Mouse (Mus musculus): ENCODE results near the gene Fam84b.
"Not testable (repeated sequence)": the region's sequence is repeated elsewhere in the genome, so short reads cannot be mapped to it uniquely, and the experiment has no call there.

Fam84b gene

DNA sequence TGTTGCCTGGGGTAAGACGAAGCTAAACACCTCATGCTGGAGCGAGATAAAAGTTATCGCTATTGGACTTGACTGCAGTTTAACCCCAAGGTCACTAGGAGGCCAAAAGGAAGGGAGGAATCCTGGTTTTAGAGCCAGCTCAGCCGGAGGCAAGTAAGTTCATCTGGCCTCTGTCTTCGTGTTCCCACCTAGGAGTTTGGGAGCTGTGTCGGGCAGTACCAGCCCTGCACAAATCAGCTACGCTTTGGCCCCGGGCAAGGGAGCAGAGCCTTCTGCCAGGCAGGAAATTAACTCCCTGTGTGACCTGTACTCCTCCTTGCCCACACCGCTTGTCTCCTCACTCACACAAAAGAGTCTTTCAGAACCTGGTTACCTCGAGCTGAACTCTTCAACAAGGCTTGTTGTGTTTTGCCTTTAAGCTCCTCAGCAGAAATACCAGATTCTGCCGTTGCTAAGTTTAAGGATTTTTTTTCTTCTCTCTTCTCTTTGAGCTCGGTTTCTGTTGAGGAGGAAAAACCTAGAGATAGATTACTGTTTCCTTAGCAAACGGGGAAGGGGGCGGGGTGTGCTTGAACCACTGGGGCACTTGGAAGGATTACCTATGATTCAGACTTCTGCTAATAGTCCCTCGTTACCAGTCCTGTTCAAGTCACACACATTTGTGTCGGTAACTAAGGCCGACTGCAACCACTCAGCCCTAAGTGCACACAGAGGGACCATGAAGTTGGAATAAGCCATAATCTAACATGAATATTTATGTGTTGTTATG, at the start of gene Fam84b:
Gene Fam84b (minus strand): TSS at position 548 of the 769 bp plus-strand sequence.
- peak; percentile 16 for DNase-seq

DNA sequence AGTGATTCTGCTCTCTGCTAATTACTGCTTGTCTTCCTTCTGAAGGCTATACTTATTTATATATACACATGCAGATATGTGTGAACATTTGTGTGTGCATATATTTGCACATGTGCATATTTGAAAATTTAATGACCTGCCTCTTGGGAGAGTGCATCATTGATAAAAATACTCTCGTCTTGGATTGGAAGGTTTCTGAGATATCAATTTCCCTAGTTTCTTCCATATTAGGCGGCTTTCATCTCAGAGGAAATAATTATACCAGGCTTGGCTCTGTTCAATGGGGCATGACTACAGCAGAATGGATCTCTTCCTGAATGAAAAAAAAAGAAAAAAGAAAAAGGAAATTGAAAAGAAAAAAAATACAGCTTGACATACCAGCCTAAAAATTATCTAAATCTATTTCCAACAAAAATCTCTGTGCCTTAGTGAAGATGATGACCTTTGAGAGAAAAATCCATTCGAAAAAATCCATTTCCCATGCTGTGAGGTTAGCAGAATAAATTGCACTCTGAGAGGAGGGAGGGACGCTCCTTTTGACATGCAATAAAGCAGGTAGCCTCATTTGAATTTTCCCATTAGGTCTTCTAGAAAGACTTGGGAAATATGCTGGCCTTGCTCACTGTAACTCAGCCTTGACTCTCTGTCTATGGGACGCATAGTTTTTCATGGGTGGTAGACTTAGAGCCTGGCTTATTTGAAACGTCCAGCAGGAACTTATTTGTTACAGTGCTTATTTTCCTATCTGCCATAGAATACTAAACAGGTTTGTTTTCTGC, 44.8 kb upstream of the Fam84b start:
- DNase-seq: no peak

- DNase-seq: no peak
These were observed 42.5 kb upstream of the Fam84b start for GRCm38 (mm10) chr15:60896040-60896439.

DNA sequence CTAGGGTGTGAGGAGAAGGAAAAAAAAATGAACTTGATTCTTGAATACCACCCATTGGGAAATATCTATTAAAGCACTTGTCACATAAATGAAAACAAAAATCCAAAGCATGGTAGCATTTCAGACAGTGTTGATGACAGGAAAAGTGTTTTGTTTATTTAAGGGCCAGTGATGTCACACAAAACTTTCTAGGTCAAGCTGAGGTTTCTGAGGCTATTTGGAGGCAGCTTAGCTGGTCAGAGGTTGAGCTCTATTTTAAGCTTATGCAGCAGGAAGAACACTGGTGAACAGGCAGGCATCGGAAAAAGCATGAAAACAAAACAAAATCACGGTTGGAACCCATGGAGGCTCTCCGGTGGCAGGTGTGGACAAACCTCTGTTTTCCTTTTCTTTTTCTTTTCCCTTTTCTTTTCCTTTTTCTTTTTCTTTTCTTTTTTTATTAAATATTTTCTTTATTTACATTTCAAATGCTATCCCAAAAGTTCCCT, 39.4 kb upstream of the Fam84b start:
- no peak for DNase-seq

DNA sequence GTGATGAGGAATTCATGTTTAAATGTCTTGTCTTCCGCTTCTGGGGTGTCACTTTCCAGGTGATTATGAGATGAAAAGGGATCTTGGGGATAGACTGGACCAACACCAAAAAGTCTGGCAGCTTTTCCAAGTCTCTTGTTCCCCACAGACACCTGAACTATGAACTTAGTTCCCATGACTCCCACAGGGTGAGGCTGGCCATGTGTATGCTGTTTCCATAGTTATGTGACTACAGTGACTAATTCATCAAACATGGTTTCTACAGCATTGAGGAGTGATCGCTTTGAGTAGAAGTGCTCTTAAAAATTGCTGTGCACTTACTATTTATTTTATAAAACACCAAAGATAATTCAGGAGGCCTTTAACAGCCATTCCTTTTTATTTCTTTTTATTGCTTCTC, 35.1 kb upstream of the Fam84b start:
- no peak for DNase-seq

GRCm38 (mm10) chr15:60875721-60876120, 22.1 kb upstream of the Fam84b start:
- DNase-seq: no peak

DNA sequence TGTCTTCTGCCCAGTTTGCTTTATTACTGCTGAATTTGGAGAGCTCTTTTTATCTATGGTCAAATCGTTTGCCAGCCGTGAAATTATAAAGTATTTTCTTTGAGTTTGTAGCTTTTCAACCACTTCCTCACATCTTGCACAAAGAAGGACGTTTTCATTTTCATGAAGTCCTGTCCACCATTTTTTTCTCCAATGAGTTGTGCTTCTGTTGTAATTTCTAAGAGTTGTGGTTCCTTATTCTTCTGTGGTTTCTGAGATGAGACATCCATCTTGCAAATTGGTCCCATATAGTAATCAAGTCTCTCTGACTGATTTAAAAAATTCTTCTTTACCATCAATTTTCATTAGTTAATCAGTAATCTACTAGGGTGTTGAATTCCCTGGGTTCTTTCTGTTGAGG, 8.8 kb upstream of the Fam84b start:
- no peak for DNase-seq

- DNase-seq: no peak
These were observed 1.5 kb upstream of the Fam84b start for GRCm38 (mm10) chr15:60855112-60855511.

DNA sequence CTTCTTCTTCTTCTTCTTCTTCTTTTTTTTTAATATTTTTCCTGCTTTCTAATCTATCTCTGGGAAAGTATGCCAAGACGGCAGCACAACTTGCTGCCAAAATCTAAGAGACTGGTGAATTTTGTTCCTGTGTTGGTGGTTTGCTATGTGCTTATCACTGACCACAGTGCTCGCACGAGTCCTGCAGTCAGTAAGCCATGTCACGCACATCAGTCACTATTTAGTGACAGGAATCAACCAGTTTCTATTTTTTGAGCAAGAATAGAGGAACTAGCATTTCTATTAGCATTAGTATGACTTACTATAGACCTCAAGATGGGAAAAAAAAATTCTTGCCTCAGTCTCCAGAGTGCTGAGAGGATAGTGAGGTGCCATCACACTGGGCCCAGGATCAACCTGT, 573 bp upstream of the Fam84b start:
- DNase-seq: no peak

DNA sequence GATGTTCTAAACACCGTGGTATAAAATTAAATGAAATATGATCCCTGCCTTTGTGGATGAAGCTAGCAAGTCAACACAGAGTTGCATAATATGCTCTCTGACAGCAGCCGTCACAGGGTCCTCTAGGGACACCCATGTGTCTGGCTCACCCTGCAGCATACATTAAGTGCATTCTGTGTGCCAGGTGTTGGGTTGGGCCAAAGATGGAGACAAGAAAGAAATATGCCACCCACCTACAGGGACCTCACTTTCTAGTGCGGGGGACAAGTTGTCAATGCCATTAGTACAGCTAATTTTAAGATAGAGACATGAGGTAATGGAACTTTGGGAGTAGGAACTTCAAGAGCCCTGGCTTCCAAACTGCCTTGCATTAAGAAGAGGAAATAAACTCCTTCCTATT, 4.9 kb downstream of the Fam84b start:
- no peak for DNase-seq

GRCm38 (mm10) chr15:60846291-60846690, 7.3 kb downstream of the Fam84b start:
- DNase-seq: no peak

- DNase-seq: no peak
These were observed 7.7 kb downstream of the Fam84b start for GRCm38 (mm10) chr15:60845886-60846285.

DNA sequence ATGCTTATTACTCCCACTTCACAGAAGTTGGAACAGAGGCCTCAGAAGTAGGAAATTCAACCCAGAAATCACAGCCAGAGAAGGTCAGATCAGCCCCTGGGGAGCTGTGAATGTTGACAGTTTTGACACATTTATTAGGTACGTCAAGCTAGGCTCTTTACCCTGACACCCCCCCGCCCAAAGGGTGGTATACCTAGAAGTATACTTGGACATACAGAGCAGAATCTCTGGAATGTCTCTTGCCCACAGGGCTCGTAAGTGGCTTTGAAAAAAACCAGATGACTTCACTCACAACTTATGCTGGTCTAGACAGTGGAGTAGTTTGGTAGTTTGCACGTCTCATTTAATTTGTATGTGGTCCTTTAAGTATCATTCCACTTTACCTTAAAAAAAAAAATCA, 11.8 kb downstream of the Fam84b start:
- DNase-seq: no peak

DNA sequence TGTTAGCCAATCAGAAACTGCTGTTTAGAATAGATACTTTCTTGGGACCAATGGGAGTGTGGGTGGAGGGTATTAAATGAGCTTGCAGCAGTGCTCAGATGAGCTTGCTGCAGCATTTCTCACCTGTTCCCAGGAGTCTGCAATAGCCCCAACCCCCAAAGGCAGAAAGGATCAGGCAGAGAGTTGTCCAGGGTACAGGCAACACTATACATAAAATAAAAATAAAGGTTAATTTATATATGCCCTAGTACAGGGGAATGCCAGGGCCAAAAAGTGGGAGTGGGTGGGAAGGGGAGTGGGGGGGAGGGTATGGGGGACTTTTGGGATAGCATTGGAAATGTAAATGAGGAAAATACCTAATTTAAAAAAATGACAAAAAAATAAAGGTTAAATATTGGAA, 12.3 kb downstream of the Fam84b start:
- not testable (repeated sequence) for DNase-seq

DNA sequence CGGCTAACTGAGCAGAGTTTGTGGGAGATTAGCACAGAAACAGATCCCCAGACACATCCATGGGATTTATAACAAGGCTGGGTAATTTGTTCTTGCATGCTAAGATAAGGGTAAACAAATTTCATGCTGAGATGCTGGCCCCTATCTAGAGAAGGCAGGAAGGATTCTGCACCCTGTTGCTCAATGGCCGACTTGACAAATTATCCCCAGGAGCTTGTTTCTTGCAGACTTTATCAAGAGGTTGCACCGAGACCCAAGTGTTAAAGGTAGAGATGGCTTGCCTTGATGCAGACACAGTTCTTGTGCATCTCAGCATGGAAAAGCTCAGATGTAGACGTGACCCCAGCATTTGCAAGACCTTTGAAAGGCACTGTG, 13.3 kb downstream of the Fam84b start:
- no peak for DNase-seq

GRCm38 (mm10) chr15:60839539-60840295, 13.9 kb downstream of the Fam84b start:
- DNase-seq: no peak

DNA sequence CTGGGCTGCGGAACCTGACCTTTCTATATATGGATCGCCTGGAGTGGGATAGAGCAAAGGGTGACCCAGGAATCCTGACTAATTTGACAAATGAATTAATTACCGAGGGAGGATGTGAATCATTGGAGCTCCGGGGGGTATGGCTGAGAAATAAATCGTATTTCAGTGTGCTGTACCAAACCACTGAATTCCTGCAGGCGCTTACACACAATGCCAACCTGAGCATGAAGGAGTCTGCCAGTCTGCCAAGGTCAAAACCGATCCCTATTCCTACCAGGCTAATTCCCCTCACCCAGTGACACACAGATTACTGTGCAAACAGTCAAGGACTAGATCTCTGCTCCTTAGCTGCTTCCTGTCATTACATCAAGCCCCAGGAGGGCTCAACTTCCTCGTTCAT, 15.4 kb downstream of the Fam84b start:
- no peak for DNase-seq

DNA sequence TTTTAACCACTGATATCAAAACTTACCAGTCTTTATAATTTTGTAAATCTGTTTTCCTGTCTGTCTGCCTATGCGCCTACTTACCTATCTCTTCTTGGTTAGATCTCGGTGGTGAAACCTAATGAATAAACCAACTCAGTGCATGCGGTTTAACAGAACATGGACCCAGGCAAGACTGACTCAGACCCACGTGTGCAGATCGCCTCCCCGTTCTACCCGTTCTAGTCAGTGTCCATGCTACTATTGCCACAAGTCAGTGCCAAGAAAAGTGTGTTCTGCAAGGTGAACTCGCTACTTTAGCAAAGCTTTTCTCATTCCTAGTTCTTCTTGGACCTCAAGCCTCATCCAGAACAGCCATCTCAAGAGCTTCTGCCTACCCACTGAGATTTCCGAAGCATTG, 15.9 kb downstream of the Fam84b start:
- no peak for DNase-seq

GRCm38 (mm10) chr15:60836321-60836720, 17.3 kb downstream of the Fam84b start:
- no peak for DNase-seq

- no peak for DNase-seq
These were observed 18.7 kb downstream of the Fam84b start for GRCm38 (mm10) chr15:60834598-60835571.

- DNase-seq: no peak
These were observed 19.9 kb downstream of the Fam84b start for GRCm38 (mm10) chr15:60833476-60834218.

- DNase-seq: no peak
These were observed 21.0 kb downstream of the Fam84b start for GRCm38 (mm10) chr15:60832586-60832985.

Measured in cerebellum, adult 9-11 months (tissue).